Mouse (Mus musculus): ENCODE results near the gene Mafk. TPM values are rescaled to one million over a fixed set of nuclear protein-coding genes. Genes with fewer than 3 reads are reported as not detected.
"Not testable (repeated sequence)": the region's sequence is repeated elsewhere in the genome, so short reads cannot be mapped to it uniquely, and the experiment has no call there.

Gene Mafk
- polyA plus RNA-seq (2012; rRNA removed): 43.9 and 44.2 TPM in 2 replicates

- under 1% methylated on average over 92 of the region's 92 CpGs for WGBS
- Histone ChIP-seq H3K4me3 (ENCODE audit: control insufficient read depth, insufficient read depth, low read length) (peak within 1 kb of the TSS; percentile 85), H3K36me3 (ENCODE audit: control insufficient read depth, insufficient read depth, low read length) (no peaks in the 10 kb centered on the region), H3K27me3 (ENCODE audit: control insufficient read depth, insufficient read depth, low read length) (no peaks in the 10 kb centered on the region), H3K4me1 (replicated peaks; ENCODE audit: control insufficient read depth, insufficient read depth, low read length) (peaks cover 41% of the 10 kb centered on the region), H3K27ac (ENCODE audit: control insufficient read depth, insufficient read depth, low read length) (peak within 1 kb of the TSS; percentile 49)
- DNase-seq: peak; percentile 98
- TF ChIP-seq CTCF (IDR thresholded peaks at IDR 0.05; ENCODE audit: borderline replicate concordance, control insufficient read depth, extremely low read depth, insufficient read depth, low read length, poor library complexity): peak; percentile 28; the same call in 1 of the 2 replicates
- TF ChIP-seq POLR2A (IDR thresholded peaks at IDR 0.05; ENCODE audit: control insufficient read depth, extremely low read depth, insufficient read depth, low read length, poor library complexity): peak; percentile 99
These were observed at the start of gene Mafk for GRCm38 (mm10) chr5:139791227-139792158. TSS of gene Mafk (plus strand) at chr5:139791513.

- DNase-seq; H3K4me3 ChIP-seq (ENCODE audit: control insufficient read depth, insufficient read depth, low read length); H3K4me1 ChIP-seq (replicated peaks; ENCODE audit: control insufficient read depth, insufficient read depth, low read length); H3K36me3 ChIP-seq (ENCODE audit: control insufficient read depth, insufficient read depth, low read length); H3K27me3 ChIP-seq (ENCODE audit: control insufficient read depth, insufficient read depth, low read length); H3K27ac ChIP-seq (ENCODE audit: control insufficient read depth, insufficient read depth, low read length): not testable (repeated sequence)
- 24% methylated on average over 3 of the region's 3 CpGs for WGBS
These were observed 48.7 kb upstream of the Mafk start for GRCm38 (mm10) chr5:139742640-139743039.

- TF ChIP-seq POLR2A (IDR thresholded peaks at IDR 0.05; ENCODE audit: control insufficient read depth, extremely low read depth, insufficient read depth, low read length, poor library complexity) (no peak), CTCF (IDR thresholded peaks at IDR 0.05; ENCODE audit: borderline replicate concordance, control insufficient read depth, extremely low read depth, insufficient read depth, low read length, poor library complexity) (peak; percentile 80)
- Histone ChIP-seq H3K4me3 (ENCODE audit: control insufficient read depth, insufficient read depth, low read length) (no peak overlapping the region), H3K27ac (ENCODE audit: control insufficient read depth, insufficient read depth, low read length) (no peak overlapping the region), H3K27me3 (ENCODE audit: control insufficient read depth, insufficient read depth, low read length) (no peaks in the 10 kb centered on the region), H3K4me1 (replicated peaks; ENCODE audit: control insufficient read depth, insufficient read depth, low read length) (peaks cover 3% of the 10 kb centered on the region), H3K36me3 (ENCODE audit: control insufficient read depth, insufficient read depth, low read length) (no peaks in the 10 kb centered on the region)
- peak; percentile 77 for DNase-seq
- WGBS: 1% methylated on average over 3 of the region's 3 CpGs
These were observed 45.5 kb upstream of the Mafk start for GRCm38 (mm10) chr5:139745771-139746170.

- Histone ChIP-seq H3K27ac (ENCODE audit: control insufficient read depth, insufficient read depth, low read length) (no peak overlapping the region), H3K27me3 (ENCODE audit: control insufficient read depth, insufficient read depth, low read length) (no peaks in the 10 kb centered on the region), H3K4me1 (replicated peaks; ENCODE audit: control insufficient read depth, insufficient read depth, low read length) (no peaks in the 10 kb centered on the region), H3K36me3 (ENCODE audit: control insufficient read depth, insufficient read depth, low read length) (peaks cover 4% of the 10 kb centered on the region; the same call in 1 of the 2 replicates), H3K4me3 (ENCODE audit: control insufficient read depth, insufficient read depth, low read length) (no peak overlapping the region)
- no peak for TF ChIP-seq POLR2A (IDR thresholded peaks at IDR 0.05; ENCODE audit: control insufficient read depth, extremely low read depth, insufficient read depth, low read length, poor library complexity)
- no peak for TF ChIP-seq CTCF (IDR thresholded peaks at IDR 0.05; ENCODE audit: borderline replicate concordance, control insufficient read depth, extremely low read depth, insufficient read depth, low read length, poor library complexity)
- no peak for DNase-seq
- 93% methylated on average over 16 of the region's 16 CpGs for WGBS
These were observed 41.7 kb upstream of the Mafk start for GRCm38 (mm10) chr5:139749413-139750125.

- Histone ChIP-seq H3K36me3 (ENCODE audit: control insufficient read depth, insufficient read depth, low read length) (peaks cover 4% of the 10 kb centered on the region; the same call in 1 of the 2 replicates), H3K27me3 (ENCODE audit: control insufficient read depth, insufficient read depth, low read length) (no peaks in the 10 kb centered on the region), H3K4me3 (ENCODE audit: control insufficient read depth, insufficient read depth, low read length) (no peak overlapping the region), H3K27ac (ENCODE audit: control insufficient read depth, insufficient read depth, low read length) (no peak overlapping the region), H3K4me1 (replicated peaks; ENCODE audit: control insufficient read depth, insufficient read depth, low read length) (no peaks in the 10 kb centered on the region)
- TF ChIP-seq CTCF (IDR thresholded peaks at IDR 0.05; ENCODE audit: borderline replicate concordance, control insufficient read depth, extremely low read depth, insufficient read depth, low read length, poor library complexity) (peak; percentile 91; the same call in 1 of the 2 replicates), POLR2A (IDR thresholded peaks at IDR 0.05; ENCODE audit: control insufficient read depth, extremely low read depth, insufficient read depth, low read length, poor library complexity) (no peak)
- DNase-seq: peak; percentile 62
These were observed 40.8 kb upstream of the Mafk start for GRCm38 (mm10) chr5:139750535-139750934.

GRCm38 (mm10) chr5:139754753-139755152 lies 36.6 kb upstream of the Mafk start:
- peak; percentile 42 for DNase-seq
- peaks cover 26% of the 10 kb centered on the region for H3K36me3 ChIP-seq (ENCODE audit: control insufficient read depth, insufficient read depth, low read length)

More at GRCm38 (mm10) chr5:139754753-139755152, 36.6 kb upstream of the Mafk start:
- TF ChIP-seq POLR2A (IDR thresholded peaks at IDR 0.05; ENCODE audit: control insufficient read depth, extremely low read depth, insufficient read depth, low read length, poor library complexity) (no peak), CTCF (IDR thresholded peaks at IDR 0.05; ENCODE audit: borderline replicate concordance, control insufficient read depth, extremely low read depth, insufficient read depth, low read length, poor library complexity) (peak; percentile 89)
- no peaks in the 10 kb centered on the region for H3K27me3 ChIP-seq (ENCODE audit: control insufficient read depth, insufficient read depth, low read length)
- no peaks in the 10 kb centered on the region for H3K4me1 ChIP-seq (replicated peaks; ENCODE audit: control insufficient read depth, insufficient read depth, low read length)
- no peak overlapping the region for H3K4me3 ChIP-seq (ENCODE audit: control insufficient read depth, insufficient read depth, low read length)
- WGBS: 62% methylated on average over 12 of the region's 12 CpGs
- H3K27ac ChIP-seq (ENCODE audit: control insufficient read depth, insufficient read depth, low read length): no peak overlapping the region

Data from thymus, adult 2 months (tissue).